Mouse (Mus musculus): ENCODE data around the gene Tm7sf2. TPM values are rescaled to one million over a fixed set of nuclear protein-coding genes. Genes with fewer than 3 reads are reported as not detected.

Tm7sf2 gene
- polyA plus RNA-seq, 1 experiment from 2014 or later: 13.9 TPM

DNA sequence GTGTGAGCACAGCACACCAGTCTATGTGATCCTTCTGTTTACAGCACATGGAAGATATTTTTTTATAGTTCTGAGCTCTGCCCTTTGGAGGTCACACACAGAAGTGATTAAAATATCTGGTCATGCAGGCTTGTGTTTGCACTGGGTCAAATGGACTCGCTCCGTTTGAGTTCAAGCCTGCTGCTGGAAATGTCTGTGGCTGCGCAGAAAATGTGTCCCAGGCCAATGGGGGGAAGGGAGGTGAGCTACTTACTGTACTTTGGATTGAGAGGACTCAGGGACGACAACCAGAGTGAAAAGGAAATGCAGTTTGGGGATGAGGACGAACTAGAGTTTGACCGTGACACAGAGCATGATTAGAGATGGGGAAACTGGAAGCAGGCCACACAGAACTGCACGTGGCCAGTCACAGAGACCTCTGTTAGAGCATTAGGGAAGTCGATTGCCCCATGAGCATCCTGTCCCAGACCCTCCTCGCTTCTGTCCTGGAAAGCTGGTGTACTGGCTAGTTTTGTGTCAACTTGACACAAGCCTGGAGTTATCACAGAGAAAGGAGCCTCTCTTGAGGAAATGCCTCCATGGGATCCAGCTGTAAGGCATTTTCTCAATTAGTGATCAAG lies 32.1 kb downstream of the Tm7sf2 start:
- no peaks in the 10 kb centered on the region for H3K4me1 ChIP-seq
- no peaks in the 10 kb centered on the region for H3K36me3 ChIP-seq
- no peak overlapping the region for H3K4me3 ChIP-seq
- H3K9ac ChIP-seq: no peak overlapping the region
- 68% methylated on average over 9 of the region's 9 CpGs for WGBS
- ATAC-seq (ENCODE audit: borderline replicate concordance, extremely low read depth, low FRiP score, low TSS enrichment): no peak
- H3K4me2 ChIP-seq: no peak overlapping the region
- no peak overlapping the region for H3K27ac ChIP-seq
- H3K9me3 ChIP-seq: no peaks in the 10 kb centered on the region
- H3K27me3 ChIP-seq: no peaks in the 10 kb centered on the region; the same call in 1 of the 2 replicates

DNA sequence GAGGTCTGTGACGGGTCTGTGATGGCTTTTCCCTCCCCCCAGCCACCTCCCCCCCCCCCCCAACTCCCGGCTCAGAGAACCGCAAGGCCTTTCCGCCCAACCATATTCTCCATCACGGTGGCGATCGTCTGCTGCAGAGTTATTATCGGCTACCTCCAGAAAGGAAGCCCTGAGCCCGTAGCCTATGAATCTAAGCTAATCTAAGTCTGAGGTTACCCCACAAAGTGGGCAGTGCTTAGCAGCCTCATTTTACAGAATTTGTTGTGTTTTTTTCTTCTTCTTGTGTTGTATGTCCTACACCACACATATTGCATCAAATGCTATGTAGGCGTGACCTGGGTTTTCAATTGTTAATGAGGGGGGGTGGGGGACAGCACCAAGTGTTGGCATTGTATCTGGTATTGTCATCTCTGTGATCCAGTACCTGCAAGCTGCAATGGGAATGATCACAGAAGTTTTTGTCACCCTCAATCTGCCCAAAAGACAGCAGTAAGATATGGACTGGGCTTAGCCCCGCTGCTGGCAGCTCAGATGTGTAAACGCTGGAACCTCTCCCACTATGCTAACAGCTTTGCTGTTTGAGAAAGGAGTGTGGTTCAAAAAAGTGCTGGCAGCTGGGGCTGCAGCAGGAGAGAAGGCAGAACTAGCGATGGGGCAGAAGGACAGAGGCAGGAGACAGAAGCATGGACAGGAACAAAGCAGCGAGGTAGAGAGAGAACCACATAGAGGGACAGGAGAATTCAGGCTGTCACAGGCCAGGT lies 37.5 kb downstream of the Tm7sf2 start:
- Histone ChIP-seq H3K36me3 (no peaks in the 10 kb centered on the region), H3K9ac (no peak overlapping the region), H3K27me3 (no peaks in the 10 kb centered on the region; the same call in 1 of the 2 replicates), H3K27ac (no peak overlapping the region), H3K4me3 (no peak overlapping the region), H3K4me1 (no peaks in the 10 kb centered on the region), H3K4me2 (no peak overlapping the region), H3K9me3 (no peaks in the 10 kb centered on the region)
- ATAC-seq (ENCODE audit: borderline replicate concordance, extremely low read depth, low FRiP score, low TSS enrichment): no peak
- 61% methylated on average over 14 of the region's 14 CpGs for WGBS

GRCm38 (mm10) chr19:6029426-6029825 lies 38.7 kb downstream of the Tm7sf2 start:
- H3K4me1 ChIP-seq: no peaks in the 10 kb centered on the region
- no peak overlapping the region for H3K4me3 ChIP-seq
- H3K27ac ChIP-seq: no peak overlapping the region
- ATAC-seq (ENCODE audit: borderline replicate concordance, extremely low read depth, low FRiP score, low TSS enrichment): no peak
- no peaks in the 10 kb centered on the region for H3K9me3 ChIP-seq
- H3K36me3 ChIP-seq: no peaks in the 10 kb centered on the region
- no peak overlapping the region for H3K9ac ChIP-seq
- no peaks in the 10 kb centered on the region; the same call in 1 of the 2 replicates for H3K27me3 ChIP-seq
- WGBS: 72% methylated on average over 9 of the region's 9 CpGs
- no peak overlapping the region for H3K4me2 ChIP-seq

- no peaks in the 10 kb centered on the region for H3K36me3 ChIP-seq
- no peak overlapping the region for H3K4me2 ChIP-seq
- no peak for ATAC-seq (ENCODE audit: borderline replicate concordance, extremely low read depth, low FRiP score, low TSS enrichment)
- WGBS: 64% methylated on average over 6 of the region's 6 CpGs
- H3K4me1 ChIP-seq: peaks cover 2% of the 10 kb centered on the region; the same call in 1 of the 2 replicates
- H3K9ac ChIP-seq: no peak overlapping the region
- H3K9me3 ChIP-seq: no peaks in the 10 kb centered on the region
- H3K27ac ChIP-seq: no peak overlapping the region
- H3K27me3 ChIP-seq: no peaks in the 10 kb centered on the region; the same call in 1 of the 2 replicates
- no peak overlapping the region for H3K4me3 ChIP-seq
Measured at GRCm38 (mm10) chr19:6028991-6029390, 39.2 kb downstream of the Tm7sf2 start.

GRCm38 (mm10) chr19:6023930-6024329 lies 44.2 kb downstream of the Tm7sf2 start:
- WGBS: 58% methylated on average over 7 of the region's 7 CpGs
- Histone ChIP-seq H3K36me3 (no peaks in the 10 kb centered on the region), H3K9me3 (no peaks in the 10 kb centered on the region), H3K4me3 (no peak overlapping the region), H3K27me3 (no peaks in the 10 kb centered on the region), H3K4me1 (peaks cover 14% of the 10 kb centered on the region), H3K9ac (no peak overlapping the region), H3K4me2 (no peak overlapping the region), H3K27ac (peak overlapping the region; percentile 53; the same call in 1 of the 2 replicates)
- no peak for ATAC-seq (ENCODE audit: borderline replicate concordance, extremely low read depth, low FRiP score, low TSS enrichment)

- Histone ChIP-seq H3K9ac (no peak overlapping the region), H3K4me2 (peak overlapping the region; percentile 0; the same call in 1 of the 2 replicates), H3K4me3 (no peak overlapping the region), H3K36me3 (no peaks in the 10 kb centered on the region), H3K27me3 (no peaks in the 10 kb centered on the region), H3K4me1 (peaks cover 19% of the 10 kb centered on the region), H3K9me3 (no peaks in the 10 kb centered on the region), H3K27ac (peak overlapping the region; percentile 53; the same call in 1 of the 2 replicates)
- WGBS: 40% methylated on average over 8 of the region's 8 CpGs
- ATAC-seq (ENCODE audit: borderline replicate concordance, extremely low read depth, low FRiP score, low TSS enrichment): 0 out of 2 replicates have a peak, but pooled peaks have one; percentile 28
Measured at GRCm38 (mm10) chr19:6023059-6023458, 45.1 kb downstream of the Tm7sf2 start.

- Histone ChIP-seq H3K4me2 (no peak overlapping the region), H3K4me1 (peaks cover 30% of the 10 kb centered on the region), H3K36me3 (no peaks in the 10 kb centered on the region), H3K9me3 (no peaks in the 10 kb centered on the region), H3K4me3 (no peak overlapping the region), H3K27ac (no peak overlapping the region), H3K27me3 (0 out of 2 replicates have a peak, but pooled peaks cover 5% of the 10 kb centered on the region), H3K9ac (no peak overlapping the region)
- no peak for ATAC-seq (ENCODE audit: borderline replicate concordance, extremely low read depth, low FRiP score, low TSS enrichment)
- WGBS: 40% methylated on average over 3 of the region's 3 CpGs
Measured at GRCm38 (mm10) chr19:6020276-6020675, 47.9 kb downstream of the Tm7sf2 start.

DNA sequence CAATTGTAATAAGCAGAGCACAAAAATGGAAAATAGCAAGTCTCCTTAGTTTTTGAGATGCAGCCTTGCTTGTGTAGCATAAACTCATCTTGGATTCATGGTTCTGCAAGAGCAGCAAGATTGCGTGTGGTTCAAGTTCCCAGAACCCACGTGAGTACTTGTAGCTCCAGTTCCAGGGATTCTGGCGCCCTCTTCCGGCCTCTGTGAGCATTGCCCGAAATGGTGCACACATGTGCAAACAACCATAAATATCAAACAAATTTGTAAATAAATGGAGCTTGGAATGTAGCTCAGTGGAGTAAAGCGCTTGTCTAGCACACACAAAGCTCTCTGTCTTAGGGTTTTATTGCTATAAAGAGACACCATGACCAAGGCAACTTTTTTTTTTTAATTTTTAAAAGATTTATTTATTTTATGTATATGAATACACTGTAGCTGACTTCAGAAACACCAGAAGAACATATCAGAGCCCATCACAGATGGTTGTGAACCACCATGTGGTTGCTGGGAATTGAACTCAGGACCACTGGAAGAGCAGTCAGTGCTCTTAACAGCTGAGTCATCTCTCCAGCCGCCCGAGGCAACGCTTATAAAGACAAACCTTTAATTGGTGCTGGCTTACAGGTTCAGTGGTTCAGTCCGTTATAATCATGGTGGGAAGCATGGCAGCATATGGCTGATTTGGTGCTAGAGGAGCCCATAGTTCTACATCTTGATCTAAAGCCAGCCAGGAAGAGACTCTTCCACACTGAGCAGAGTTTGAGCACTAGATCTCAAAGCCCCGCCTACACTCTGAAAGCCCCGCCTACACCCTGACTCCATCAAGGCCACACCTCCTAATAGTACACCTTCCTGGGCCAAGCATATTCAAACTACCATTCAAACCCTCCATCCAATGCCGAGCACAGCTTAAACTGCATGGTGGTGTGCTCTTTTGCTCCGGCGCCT lies 49.8 kb downstream of the Tm7sf2 start:
- 31% methylated on average over 15 of the region's 15 CpGs for WGBS
- Histone ChIP-seq H3K36me3 (no peaks in the 10 kb centered on the region), H3K4me2 (no peak overlapping the region), H3K4me1 (peaks cover 26% of the 10 kb centered on the region), H3K27ac (no peak overlapping the region), H3K4me3 (no peak overlapping the region), H3K27me3 (0 out of 2 replicates have a peak, but pooled peaks cover 5% of the 10 kb centered on the region), H3K9ac (no peak overlapping the region), H3K9me3 (no peaks in the 10 kb centered on the region)
- no peak for ATAC-seq (ENCODE audit: borderline replicate concordance, extremely low read depth, low FRiP score, low TSS enrichment)

- H3K4me2 ChIP-seq: peak overlapping the region; percentile 17; the same call in 1 of the 2 replicates
- no peaks in the 10 kb centered on the region for H3K36me3 ChIP-seq
- H3K4me3 ChIP-seq: no peak overlapping the region
- H3K27me3 ChIP-seq: 0 out of 2 replicates have a peak, but pooled peaks cover 5% of the 10 kb centered on the region
- H3K9me3 ChIP-seq: no peaks in the 10 kb centered on the region
- peaks cover 24% of the 10 kb centered on the region for H3K4me1 ChIP-seq
- H3K27ac ChIP-seq: no peak overlapping the region
- no peak for ATAC-seq (ENCODE audit: borderline replicate concordance, extremely low read depth, low FRiP score, low TSS enrichment)
- no peak overlapping the region for H3K9ac ChIP-seq
- WGBS: 46% methylated on average over 7 of the region's 7 CpGs
Measured at GRCm38 (mm10) chr19:6016532-6016931, 51.6 kb downstream of the Tm7sf2 start.

DNA sequence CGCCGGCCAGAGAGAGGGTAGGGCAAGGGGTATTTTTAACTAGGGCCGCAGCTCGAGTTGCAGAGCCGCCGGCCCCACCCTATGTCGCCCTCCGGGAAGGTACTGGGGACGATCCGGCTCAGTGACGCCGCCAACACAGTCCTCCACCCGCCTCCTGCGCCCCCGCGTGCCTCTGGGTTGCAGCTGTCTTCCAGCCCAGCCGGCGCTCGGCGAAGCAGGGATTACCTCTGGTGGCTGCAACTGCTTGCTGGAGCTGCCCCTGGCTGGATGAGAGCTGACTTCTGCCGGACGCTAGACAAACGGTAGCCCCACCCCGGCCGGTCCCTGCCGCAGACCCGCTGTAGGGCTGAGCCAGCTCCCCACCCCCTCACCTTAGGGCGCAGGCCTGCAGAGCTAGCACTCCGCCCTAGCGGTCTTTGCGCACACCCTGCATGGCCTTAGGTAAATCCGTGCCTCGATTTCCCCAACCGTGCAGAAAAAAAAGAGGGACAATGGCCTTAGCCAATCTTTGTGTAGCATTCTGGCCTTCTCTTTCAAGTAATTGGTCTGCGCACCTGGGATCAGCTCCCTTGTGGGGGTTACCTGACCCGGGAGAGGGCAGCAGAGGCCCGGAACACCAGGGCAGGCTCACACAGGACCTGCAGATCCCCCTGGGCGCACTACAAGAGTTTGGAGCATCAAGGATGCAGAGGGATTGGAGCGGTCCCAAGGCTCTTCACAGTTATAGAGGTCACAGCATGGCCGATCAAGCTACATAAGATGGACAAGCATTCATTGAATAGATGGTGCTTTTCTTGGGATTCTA lies 52.5 kb downstream of the Tm7sf2 start, which contains the start of gene Capn1:
Gene Capn1, minus strand, starts transcription at position 387 of the 805 bp plus-strand sequence.
- ATAC-seq (ENCODE audit: borderline replicate concordance, extremely low read depth, low FRiP score, low TSS enrichment): peak; percentile 78
- Histone ChIP-seq H3K4me2 (peak within 1 kb of the TSS; percentile 88), H3K9ac (peak within 1 kb of the TSS; percentile 66), H3K27me3 (0 out of 2 replicates have a peak, but pooled peaks cover 5% of the 10 kb centered on the region), H3K27ac (peak within 1 kb of the TSS; percentile 48; the same call in 1 of the 2 replicates), H3K4me1 (peaks cover 24% of the 10 kb centered on the region), H3K4me3 (peak within 1 kb of the TSS; percentile 54), H3K36me3 (no peaks in the 10 kb centered on the region), H3K9me3 (no peaks in the 10 kb centered on the region)
- 2% methylated on average over 40 of the region's 40 CpGs for WGBS

Data from lung, embryonic 15.5 days (tissue).